Mouse (Mus musculus): Measurements from ENCODE around the gene Birc5. TPM values are rescaled to one million over a fixed set of nuclear protein-coding genes. Genes with fewer than 3 reads are reported as not detected.
A peak's percentile ranks its signal among the peaks of the same experiment; 100 is the strongest.

Gene Birc5
- polyA plus RNA-seq, 1 experiment: 183 TPM

DNA sequence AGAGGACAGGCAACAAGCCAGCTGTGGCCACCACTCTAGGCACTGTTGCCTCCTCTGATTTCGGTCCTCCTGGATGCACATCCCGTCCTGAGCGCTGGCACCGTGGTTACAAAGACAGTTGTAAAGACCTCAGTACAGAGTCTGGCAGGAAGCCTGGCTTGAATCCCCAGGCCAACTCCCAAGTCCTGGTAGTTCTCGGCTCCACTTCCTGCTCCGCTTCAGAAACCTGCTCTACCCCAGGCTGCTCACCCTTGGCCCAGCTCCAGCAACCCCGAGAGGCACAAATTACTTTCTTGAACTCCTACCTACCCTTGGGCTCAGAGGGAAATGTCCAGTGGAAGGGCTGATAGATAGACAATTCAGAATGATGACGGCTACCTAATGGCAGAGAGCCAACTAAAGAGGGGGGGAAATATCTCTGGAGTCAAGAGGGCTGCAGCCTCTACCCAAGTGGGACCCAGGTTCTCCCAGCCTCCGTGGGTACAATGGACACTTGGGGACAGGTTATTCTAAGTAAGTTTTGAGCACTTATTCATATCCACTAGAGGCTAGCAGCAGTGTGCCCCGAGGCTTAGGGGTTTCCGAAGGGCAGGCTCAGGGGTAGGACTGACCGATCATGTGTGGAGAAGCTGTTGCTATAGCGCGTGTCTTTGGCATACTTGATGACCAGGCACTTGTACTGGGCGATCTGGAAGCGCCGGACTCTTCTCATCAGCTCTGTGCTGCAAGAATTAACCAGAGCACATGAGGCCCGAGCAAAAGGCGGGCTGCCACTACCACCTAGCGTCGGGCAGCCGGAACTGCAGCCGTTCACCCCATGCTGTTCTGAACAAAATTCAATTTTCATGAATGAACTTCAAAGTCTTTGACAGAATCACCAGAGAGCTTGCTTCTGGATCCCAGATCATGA, 24.7 kb upstream of the Birc5 start:
- peak overlapping the region; percentile 86 for H3K9ac ChIP-seq (ENCODE audit: low read depth, poor library complexity, severe bottlenecking)
- no peaks in the 10 kb centered on the region for H3K9me3 ChIP-seq (replicated peaks; ENCODE audit: control insufficient read depth, insufficient read depth, low read length, poor library complexity, severe bottlenecking)
- H3K36me3 ChIP-seq (ENCODE audit: control insufficient read depth, insufficient read depth, low read length, poor library complexity, severe bottlenecking): peaks cover 28% of the 10 kb centered on the region
- peak overlapping the region; percentile 93 for H3K4me3 ChIP-seq (ENCODE audit: low read depth, low read length)
- no peaks in the 10 kb centered on the region for H3K27me3 ChIP-seq (ENCODE audit: control insufficient read depth, insufficient read depth, low read length, poor library complexity, severe bottlenecking)
- no peak overlapping the region for H3K27ac ChIP-seq (ENCODE audit: insufficient read depth, low read length)
- H3K4me1 ChIP-seq (ENCODE audit: control insufficient read depth, insufficient read depth, low read length): peaks cover 4% of the 10 kb centered on the region
- TF ChIP-seq CTCF (IDR thresholded peaks at IDR 0.05; ENCODE audit: low read depth, low read length) (peak; percentile 89), POLR2A (IDR thresholded peaks at IDR 0.05; ENCODE audit: insufficient read depth, low read length) (no peak), EP300 (IDR thresholded peaks at IDR 0.05; ENCODE audit: insufficient read depth, low read depth, low read length) (no peak)

DNA sequence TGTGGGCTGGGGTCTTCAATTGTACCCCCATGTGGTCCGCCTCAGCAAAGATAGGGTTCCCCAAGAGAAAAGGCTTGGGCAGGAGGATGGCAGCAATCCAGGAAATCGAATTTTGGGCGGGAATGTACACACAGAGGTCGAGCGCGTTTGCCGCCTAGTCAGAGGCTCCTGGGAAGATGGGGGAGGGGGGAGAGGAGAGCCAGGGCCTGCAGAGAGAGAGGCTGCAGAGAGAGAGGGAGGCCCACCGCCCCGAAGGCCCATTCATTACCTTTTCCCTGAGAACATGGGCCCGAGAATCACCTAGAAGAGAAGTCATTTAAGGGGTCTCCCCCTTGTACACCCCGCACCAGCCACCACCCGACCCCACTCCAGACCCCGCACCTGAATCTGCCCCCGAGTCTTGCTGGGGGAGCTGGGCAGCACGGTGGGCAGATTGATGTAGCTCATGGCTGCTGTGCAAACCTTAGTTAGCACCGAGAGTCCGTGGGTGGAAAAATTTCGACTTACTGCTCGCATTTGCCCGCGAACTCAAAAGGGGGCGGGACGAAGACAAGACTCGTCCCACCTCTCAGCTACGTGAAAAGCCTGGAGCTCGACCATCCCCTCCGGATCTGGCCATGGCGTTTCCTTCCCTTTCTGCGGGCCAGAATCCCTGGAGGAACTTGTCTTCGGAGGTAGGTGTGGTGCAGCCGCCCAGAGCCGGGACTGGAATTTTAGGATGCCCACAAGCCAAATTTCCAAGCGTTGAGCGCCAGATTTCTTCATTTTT, 23.5 kb upstream of the Birc5 start, which contains the start of the genes Afmid and Tk1:
Afmid (plus strand) TSS at position 592 of the 769 bp plus-strand sequence.
Tk1 (minus strand) TSS at position 760 of the 769 bp plus-strand sequence.
- Histone ChIP-seq H3K27ac (ENCODE audit: insufficient read depth, low read length) (peak within 1 kb of the TSS; percentile 85), H3K27me3 (ENCODE audit: control insufficient read depth, insufficient read depth, low read length, poor library complexity, severe bottlenecking) (no peaks in the 10 kb centered on the region), H3K9me3 (replicated peaks; ENCODE audit: control insufficient read depth, insufficient read depth, low read length, poor library complexity, severe bottlenecking) (no peaks in the 10 kb centered on the region), H3K36me3 (ENCODE audit: control insufficient read depth, insufficient read depth, low read length, poor library complexity, severe bottlenecking) (peaks cover 20% of the 10 kb centered on the region), H3K9ac (ENCODE audit: low read depth, poor library complexity, severe bottlenecking) (peak within 1 kb of the TSS; percentile 86), H3K4me3 (ENCODE audit: low read depth, low read length) (peak within 1 kb of the TSS; percentile 93), H3K4me1 (ENCODE audit: control insufficient read depth, insufficient read depth, low read length) (peaks cover 2% of the 10 kb centered on the region)
- TF ChIP-seq CTCF (IDR thresholded peaks at IDR 0.05; ENCODE audit: low read depth, low read length) (no peak), POLR2A (IDR thresholded peaks at IDR 0.05; ENCODE audit: insufficient read depth, low read length) (peak; percentile 19)

DNA sequence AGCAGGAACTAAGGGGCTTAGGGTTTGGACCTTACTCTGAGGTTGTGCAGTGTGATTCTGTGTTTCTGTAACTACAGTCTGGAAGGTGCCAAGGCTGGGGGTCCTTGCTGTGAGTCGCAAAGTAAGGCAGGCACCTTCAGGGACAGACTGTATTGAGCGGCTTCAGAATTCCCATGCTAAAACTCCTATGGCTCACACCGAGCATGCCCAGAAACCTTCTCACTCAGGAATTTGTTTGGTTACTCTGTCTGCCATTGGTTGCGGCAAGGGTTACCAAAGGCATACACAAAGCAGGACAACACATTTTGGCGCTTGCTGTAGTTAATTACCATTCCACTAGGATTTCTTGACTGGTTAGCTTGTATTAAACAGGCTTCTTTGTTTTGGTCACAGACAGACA, 22.9 kb upstream of the Birc5 start:
- peaks cover 16% of the 10 kb centered on the region for H3K36me3 ChIP-seq (ENCODE audit: control insufficient read depth, insufficient read depth, low read length, poor library complexity, severe bottlenecking)
- H3K27me3 ChIP-seq (ENCODE audit: control insufficient read depth, insufficient read depth, low read length, poor library complexity, severe bottlenecking): no peaks in the 10 kb centered on the region
- peak overlapping the region; percentile 86 for H3K9ac ChIP-seq (ENCODE audit: low read depth, poor library complexity, severe bottlenecking)
- no peaks in the 10 kb centered on the region for H3K9me3 ChIP-seq (replicated peaks; ENCODE audit: control insufficient read depth, insufficient read depth, low read length, poor library complexity, severe bottlenecking)
- TF ChIP-seq POLR2A (IDR thresholded peaks at IDR 0.05; ENCODE audit: insufficient read depth, low read length): no peak
- no peak for TF ChIP-seq EP300 (IDR thresholded peaks at IDR 0.05; ENCODE audit: insufficient read depth, low read depth, low read length)
- TF ChIP-seq CTCF (IDR thresholded peaks at IDR 0.05; ENCODE audit: low read depth, low read length): no peak
- H3K4me1 ChIP-seq (ENCODE audit: control insufficient read depth, insufficient read depth, low read length): peaks cover 2% of the 10 kb centered on the region
- peak overlapping the region; percentile 85 for H3K27ac ChIP-seq (ENCODE audit: insufficient read depth, low read length)
- peak overlapping the region; percentile 93 for H3K4me3 ChIP-seq (ENCODE audit: low read depth, low read length)

DNA sequence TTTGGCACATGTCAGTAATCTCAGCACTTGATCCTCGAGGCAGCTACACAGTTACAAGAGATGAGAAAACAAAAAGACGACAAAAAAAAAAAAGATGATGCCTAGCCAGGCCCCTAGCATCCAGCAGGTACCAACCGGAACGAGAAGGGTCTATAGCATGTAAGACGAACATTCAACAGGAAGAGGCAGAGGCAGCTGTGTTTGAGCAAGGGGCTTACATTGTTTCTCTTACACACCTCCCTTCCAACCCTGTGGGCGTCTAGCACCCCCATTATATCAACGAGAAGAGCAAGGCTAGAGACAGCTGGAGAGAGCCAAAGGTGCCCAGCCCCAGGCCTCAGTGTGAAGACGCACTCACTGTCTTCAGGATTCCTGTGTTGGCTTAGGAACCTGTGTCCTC, 22.1 kb upstream of the Birc5 start:
- H3K27ac ChIP-seq (ENCODE audit: insufficient read depth, low read length): no peak overlapping the region
- peaks cover 10% of the 10 kb centered on the region; the same call in 1 of the 2 replicates for H3K36me3 ChIP-seq (ENCODE audit: control insufficient read depth, insufficient read depth, low read length, poor library complexity, severe bottlenecking)
- H3K27me3 ChIP-seq (ENCODE audit: control insufficient read depth, insufficient read depth, low read length, poor library complexity, severe bottlenecking): no peaks in the 10 kb centered on the region
- H3K9ac ChIP-seq (ENCODE audit: low read depth, poor library complexity, severe bottlenecking): peak overlapping the region; percentile 86; the same call in 1 of the 2 replicates
- TF ChIP-seq POLR2A (IDR thresholded peaks at IDR 0.05; ENCODE audit: insufficient read depth, low read length) (no peak), CTCF (IDR thresholded peaks at IDR 0.05; ENCODE audit: low read depth, low read length) (no peak)
- no peaks in the 10 kb centered on the region for H3K9me3 ChIP-seq (replicated peaks; ENCODE audit: control insufficient read depth, insufficient read depth, low read length, poor library complexity, severe bottlenecking)
- H3K4me1 ChIP-seq (ENCODE audit: control insufficient read depth, insufficient read depth, low read length): peaks cover 2% of the 10 kb centered on the region
- H3K4me3 ChIP-seq (ENCODE audit: low read depth, low read length): no peak overlapping the region

DNA sequence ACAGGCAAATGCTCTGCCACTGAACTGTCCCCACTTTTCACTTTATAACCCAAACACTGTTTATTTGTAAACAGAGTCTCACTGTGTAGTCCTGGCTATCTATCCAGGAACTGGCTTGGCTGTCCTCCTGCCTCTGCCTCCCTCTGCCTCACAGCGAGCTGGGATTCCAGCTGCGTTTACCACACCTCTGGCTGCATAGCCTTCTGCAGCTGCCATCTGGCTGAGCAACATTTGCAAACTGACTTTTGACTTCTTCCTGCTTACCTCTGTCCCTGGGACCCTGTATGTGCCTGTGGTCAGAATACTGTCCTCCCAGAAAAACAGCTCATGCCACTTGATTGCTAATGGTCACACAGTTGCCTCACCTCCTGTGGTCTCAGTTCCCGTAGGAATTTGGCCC, 21.7 kb upstream of the Birc5 start:
- Histone ChIP-seq H3K36me3 (ENCODE audit: control insufficient read depth, insufficient read depth, low read length, poor library complexity, severe bottlenecking) (peaks cover 10% of the 10 kb centered on the region; the same call in 1 of the 2 replicates), H3K27me3 (ENCODE audit: control insufficient read depth, insufficient read depth, low read length, poor library complexity, severe bottlenecking) (no peaks in the 10 kb centered on the region), H3K9ac (ENCODE audit: low read depth, poor library complexity, severe bottlenecking) (no peak overlapping the region), H3K4me3 (ENCODE audit: low read depth, low read length) (no peak overlapping the region), H3K4me1 (ENCODE audit: control insufficient read depth, insufficient read depth, low read length) (peaks cover 2% of the 10 kb centered on the region), H3K9me3 (replicated peaks; ENCODE audit: control insufficient read depth, insufficient read depth, low read length, poor library complexity, severe bottlenecking) (no peaks in the 10 kb centered on the region), H3K27ac (ENCODE audit: insufficient read depth, low read length) (no peak overlapping the region)
- TF ChIP-seq POLR2A (IDR thresholded peaks at IDR 0.05; ENCODE audit: insufficient read depth, low read length): no peak
